Mouse (Mus musculus): ENCODE results near the gene Mtmr6.

- TF ChIP-seq POLR2A (IDR thresholded peaks at IDR 0.05; ENCODE audit: insufficient read depth, low read depth, low read length), result no peak
- TF ChIP-seq CTCF (IDR thresholded peaks at IDR 0.05; ENCODE audit: insufficient read depth, low read depth, low read length), result no peak
These were observed 54.2 kb downstream of the Mtmr6 start for GRCm38 (mm10) chr14:60319231-60319630.
